Mouse (Mus musculus): ENCODE measurements at regions not wholly inside any gene's neighbourhood (a gene's known extent, or its start where the extent isn't known, plus 50 kb on each side); places are given as distances from the start of the nearest gene placed in this dataset.
A peak's percentile ranks its signal among the peaks of the same experiment; 100 is the strongest.

- peak; percentile 4 to 18 for DNase-seq
- intact Hi-C loops (cut with DNase I): no loop called here
Observed at GRCm38 (mm10) chr4:142789048-142789447, 423.7 kb downstream of the Prdm2 start.

DNA sequence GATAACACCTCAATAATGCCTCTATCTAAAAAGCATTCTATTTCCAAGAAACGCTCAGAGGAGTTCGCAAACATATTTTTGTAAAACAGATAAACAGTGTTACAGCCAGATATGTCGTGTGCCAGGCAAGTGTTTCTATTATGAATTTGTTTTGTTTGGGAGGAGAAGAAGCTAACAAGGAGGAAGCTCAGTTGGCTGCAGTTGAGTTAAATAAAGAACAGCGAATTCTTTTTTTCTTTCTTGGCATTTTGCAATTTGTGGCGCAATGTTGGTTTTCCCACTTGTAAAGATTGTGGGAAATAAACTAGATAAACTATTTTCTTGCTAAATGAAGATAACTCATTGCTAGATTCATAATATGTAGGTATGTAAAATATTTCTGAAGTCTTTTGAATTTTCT, 427.4 kb downstream of the Prdm2 start:
- intact Hi-C loops (cut with DNase I): no loop called here
- no peak for DNase-seq

DNA sequence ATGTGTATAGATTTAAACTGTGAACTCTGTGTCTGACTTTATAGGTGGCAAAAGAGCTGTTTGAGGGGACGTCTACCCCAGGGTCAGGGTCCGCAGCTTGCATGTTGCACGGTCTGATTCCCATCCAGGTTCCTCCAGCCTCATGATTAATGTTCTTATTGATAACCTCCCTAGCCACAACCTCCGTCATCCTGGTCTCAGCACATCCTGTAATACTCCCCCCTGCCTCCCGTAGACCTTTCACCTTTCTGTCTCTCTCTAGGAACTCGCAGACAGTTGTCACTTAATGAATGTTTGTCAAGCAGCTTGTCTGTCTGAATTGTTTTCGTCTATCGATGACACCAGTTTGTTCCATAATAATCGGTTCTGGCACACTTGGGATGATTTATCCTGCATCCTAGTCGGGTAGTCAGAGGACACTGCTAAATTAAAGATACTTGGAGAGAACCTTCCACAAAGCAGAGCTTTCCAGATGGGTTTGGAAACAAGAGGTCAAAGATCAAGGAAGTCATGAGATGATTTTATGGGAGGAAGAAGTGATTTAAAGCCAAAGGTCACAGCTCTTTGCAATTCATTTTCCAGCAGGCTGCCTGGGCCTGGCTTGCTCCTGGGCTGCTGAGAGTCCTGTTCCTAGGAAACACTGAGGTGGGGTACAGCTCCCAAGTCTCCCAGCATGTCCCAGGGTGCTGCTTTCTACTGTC, 435.9 kb downstream of the Prdm2 start:
- DNase-seq: no peak
- intact Hi-C loops (cut with DNase I): no loop called here

DNA sequence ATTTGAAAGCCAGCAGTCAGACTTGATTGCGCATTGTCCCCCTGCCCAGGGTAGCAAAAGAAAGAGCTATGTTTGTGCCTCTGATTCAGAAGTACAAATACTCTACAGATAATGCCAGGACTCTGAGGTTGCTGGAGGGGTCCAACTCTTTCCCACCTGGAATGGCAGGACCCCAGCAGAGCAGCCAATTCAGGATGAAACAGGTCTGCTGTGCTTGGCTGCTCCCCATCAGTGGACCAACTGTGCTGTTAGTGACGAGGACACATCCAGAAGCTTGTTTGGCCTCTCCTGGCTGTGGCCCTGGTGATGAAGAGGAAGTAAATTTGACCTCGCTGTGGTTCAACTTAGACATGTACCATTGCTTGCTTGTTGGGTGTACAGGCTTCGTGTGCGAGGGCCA, 437.8 kb downstream of the Prdm2 start:
- no peak for DNase-seq
- intact Hi-C loops (cut with DNase I): no loop called here

- intact Hi-C loops (cut with DNase I): no loop called here
- no peak for DNase-seq
Observed at GRCm38 (mm10) chr4:142773651-142774151, 439.1 kb downstream of the Prdm2 start.

DNA sequence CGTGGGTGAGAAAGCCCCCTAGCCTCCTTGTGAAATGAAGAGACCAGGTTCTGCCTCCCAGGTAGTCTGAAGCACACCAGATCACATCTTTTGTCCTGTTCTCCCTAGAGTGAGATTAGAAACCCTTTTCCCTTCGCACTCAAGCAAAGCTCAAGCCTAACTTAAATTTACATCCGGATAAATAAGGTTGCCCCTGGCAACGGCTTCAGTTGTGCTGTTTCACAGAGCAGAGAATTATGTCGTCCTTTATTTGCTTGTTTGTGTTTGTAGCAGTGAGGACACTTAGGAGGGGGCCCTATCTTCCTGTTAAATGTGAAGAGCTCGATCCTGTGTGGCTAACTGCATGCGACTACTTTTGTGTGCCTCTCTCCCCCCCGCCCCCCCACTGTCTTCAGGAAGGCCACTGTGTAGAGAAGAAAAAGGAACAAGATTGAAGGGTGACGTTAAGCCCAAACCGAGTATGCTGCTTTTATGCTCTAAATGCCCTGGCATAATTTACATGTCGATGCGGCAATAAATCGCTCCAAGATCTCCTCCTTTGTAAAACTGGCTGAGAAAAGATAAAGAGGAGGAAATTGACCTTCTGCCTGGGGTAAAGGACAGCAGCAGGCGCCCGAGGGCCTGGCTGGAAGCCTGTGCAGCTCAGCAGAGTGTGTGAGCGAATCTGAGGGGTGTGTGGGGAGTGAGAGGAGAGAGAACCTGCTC, 439.9 kb downstream of the Prdm2 start:
- intact Hi-C loops (cut with DNase I): no loop called here

GRCm38 (mm10) chr4:142771520-142772150, 441.2 kb downstream of the Prdm2 start:
- no peak for DNase-seq
- intact Hi-C loops (cut with DNase I): no loop called here

More for the DNA sequence above, 439.9 kb downstream of the Prdm2 start:
- DNase-seq: no peak

DNA sequence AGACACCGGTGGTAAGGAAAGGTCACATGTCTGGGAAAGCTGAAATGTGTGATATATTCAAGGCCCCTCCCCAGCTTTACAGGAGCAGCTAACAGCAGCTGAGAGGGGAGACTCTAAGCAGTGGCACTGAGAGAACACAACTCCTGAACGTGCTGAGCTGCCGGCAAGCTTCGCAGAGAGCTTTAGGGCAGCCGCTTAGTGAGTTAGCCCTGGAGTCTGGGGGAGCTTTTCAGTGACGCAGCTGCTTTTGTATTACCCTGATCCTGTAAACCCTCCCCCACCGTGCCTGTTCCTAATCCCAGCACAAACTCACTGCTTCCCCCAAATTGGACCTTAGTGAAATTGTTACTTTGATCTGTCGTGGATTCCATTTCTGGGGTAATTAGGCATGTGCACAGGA, 442.6 kb downstream of the Prdm2 start:
- intact Hi-C loops (cut with DNase I): no loop called here
- no peak for DNase-seq

DNA sequence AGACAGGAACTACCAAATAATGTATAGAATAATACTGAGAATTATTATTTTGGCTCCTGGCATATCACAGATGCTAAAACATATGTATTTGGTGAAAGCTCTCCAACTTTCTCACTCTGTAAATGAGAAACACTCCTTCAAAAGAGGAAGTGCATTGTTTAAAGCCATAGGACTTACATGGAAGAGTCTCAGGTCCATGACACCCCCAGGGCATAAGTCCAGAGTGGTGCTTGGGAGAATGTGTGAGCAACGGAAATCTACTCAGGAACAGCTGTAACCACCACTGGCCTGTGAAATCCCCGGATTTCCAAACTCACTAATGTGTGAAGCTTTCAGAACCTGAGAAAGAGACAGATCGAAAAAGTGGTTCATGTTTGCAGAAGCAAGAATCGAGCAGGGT, 445.1 kb downstream of the Prdm2 start:
- intact Hi-C loops (cut with DNase I): no loop called here
- DNase-seq: no peak

GRCm38 (mm10) chr4:142761577-142761976, 451.2 kb downstream of the Prdm2 start:
- intact Hi-C loops (cut with DNase I): no loop called here

DNA sequence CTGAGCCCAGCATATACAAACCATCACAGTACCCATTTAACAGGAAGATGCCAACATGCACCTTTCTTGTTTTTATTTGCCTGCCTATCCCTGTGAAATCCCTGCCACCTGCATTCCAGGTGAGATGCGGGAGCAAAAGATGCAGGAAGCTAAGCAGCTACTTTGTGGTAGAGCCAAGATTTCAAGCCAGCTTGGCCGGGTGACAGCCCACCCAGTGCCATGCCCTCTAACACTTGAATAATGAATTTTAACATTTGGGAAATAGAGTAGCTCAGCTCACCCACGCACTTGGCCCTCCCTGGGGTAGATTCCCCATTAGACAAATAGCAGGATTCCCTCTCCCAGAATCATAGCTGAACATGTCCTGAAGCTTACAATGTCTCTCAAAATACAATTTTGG, 454.7 kb downstream of the Prdm2 start:
- intact Hi-C loops (cut with DNase I): no loop called here
- DNase-seq: no peak

More at GRCm38 (mm10) chr4:142761577-142761976, 451.2 kb downstream of the Prdm2 start:
- DNase-seq: no peak

- intact Hi-C loops (cut with DNase I): no loop called here
- peak; percentile 66 to 73 for DNase-seq
Observed at GRCm38 (mm10) chr4:142756332-142756731, 456.5 kb downstream of the Prdm2 start.

DNA sequence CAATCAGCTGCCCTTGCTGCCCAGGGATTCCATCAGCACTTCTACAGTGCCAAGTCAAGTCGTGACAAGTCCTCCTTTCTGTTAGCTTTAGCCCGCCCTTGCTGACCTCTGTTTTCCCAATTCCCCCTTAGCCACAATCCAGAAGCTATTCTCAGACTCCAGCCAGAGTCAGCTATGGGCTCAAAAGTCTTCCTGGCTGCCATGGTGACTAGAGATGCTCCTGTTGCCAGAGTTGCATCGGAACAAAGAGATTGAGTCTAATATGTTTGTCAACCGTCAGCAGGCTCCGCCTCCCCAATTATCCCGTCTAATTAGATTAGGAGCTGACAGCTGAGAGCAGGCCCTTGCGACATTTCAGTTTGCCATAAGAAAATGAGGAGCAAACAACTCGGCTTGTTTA, 462.9 kb downstream of the Prdm2 start:
- intact Hi-C loops (cut with DNase I): no loop called here
- no peak for DNase-seq

- intact Hi-C loops (cut with DNase I): no loop called here
- DNase-seq: no peak
Observed at GRCm38 (mm10) chr4:142723554-142723907, 484.3 kb upstream of the Kazn start.

GRCm38 (mm10) chr4:142722845-142723553, 483.8 kb upstream of the Kazn start:
- DNase-seq: no peak
- intact Hi-C loops (cut with DNase I): no loop called here

DNA sequence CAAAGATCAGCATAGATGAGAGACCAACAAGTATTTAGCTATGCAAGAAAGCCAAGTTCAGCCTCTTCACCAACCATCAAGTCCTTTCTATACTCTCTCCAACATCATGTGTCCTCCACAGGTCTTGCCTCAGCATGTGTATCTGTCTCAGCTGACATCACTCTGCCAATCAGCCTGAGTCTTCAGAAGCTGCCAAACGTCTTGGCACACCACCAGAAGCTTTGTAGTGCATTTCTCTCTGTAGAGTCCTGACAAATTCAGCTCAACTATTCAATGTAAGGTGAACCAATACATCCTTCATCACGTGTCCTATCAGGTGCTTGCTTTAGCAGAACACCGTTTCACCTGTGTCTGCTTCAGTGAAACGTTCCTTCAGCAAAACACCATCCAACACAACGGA, 462.4 kb upstream of the Kazn start:
- no peak for DNase-seq
- intact Hi-C loops (cut with DNase I): no loop called here

- intact Hi-C loops (cut with DNase I): no loop called here
- DNase-seq: no peak
Observed at GRCm38 (mm10) chr4:142694926-142695325, 455.7 kb upstream of the Kazn start.

- intact Hi-C loops (cut with DNase I): no loop called here
Observed at GRCm38 (mm10) chr4:142688241-142688640, 449.0 kb upstream of the Kazn start.

DNA sequence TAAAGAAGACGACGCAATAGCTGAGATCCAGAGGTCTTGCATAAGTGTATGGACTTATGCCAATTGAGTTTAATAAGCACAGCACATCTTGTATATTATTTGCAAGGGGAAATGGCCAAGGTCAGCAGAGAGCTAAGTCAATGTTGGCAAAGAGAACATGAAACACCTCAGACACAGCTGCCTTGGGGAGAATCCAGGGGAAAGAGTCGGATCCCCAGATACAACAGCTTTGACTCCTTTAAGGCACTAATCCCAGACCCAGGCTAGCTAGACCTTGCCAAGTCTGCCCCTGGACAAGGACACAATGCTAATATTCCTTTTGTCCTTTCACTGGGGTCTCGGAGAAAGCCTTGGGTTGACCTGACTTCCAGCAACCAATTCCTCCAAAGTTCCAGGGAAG, 438.2 kb upstream of the Kazn start:
- intact Hi-C loops (cut with DNase I): no loop called here

More at GRCm38 (mm10) chr4:142688241-142688640, 449.0 kb upstream of the Kazn start:
- DNase-seq: no peak

DNA sequence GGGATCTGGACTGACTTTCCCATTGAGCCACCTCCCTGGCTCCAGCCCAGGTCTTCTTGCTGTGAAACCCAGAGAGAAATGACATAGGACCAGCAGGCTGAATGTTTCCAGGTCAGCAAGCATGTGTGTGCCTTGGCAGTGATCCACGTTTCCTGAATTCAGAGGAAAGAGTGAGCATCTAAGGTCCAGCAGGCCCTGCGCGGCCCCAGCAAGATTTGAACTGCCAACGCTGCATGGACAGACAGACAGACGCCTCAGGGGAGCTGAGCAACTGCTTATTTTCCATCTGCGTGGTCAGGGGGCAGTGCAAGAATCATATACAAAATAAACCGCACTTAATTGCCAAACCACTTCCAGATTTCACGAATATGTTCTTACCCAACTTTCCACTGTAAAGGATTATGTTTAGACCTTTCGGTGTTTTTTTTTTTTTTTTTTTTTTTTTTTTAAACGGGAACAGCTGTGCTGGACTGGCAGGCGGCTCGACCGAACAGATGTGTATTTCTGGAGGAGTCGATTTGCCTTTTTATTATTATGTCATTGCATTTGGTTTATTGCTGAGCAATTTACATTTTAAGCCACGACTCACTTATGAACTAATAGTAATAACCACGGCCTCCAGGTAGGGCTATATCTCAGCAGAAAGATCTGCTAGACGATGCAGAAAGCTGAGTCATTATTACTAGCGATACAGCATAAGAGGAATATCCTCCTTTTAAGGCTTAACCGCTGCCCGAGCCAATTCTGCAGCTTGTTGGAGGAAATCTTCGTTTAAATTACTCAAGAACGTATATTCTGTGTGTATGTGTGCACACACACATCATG, 435.7 kb upstream of the Kazn start:
- intact Hi-C loops (cut with DNase I): no loop called here

More for the DNA sequence above, 438.2 kb upstream of the Kazn start:
- DNase-seq: peak; percentile 10 to 15

More for the DNA sequence above, 435.7 kb upstream of the Kazn start:
- peak; percentile 7 to 18 for DNase-seq
